Comparison of ENCODE assay signal across 10 mouse cellular contexts in the genomic region with DNA sequence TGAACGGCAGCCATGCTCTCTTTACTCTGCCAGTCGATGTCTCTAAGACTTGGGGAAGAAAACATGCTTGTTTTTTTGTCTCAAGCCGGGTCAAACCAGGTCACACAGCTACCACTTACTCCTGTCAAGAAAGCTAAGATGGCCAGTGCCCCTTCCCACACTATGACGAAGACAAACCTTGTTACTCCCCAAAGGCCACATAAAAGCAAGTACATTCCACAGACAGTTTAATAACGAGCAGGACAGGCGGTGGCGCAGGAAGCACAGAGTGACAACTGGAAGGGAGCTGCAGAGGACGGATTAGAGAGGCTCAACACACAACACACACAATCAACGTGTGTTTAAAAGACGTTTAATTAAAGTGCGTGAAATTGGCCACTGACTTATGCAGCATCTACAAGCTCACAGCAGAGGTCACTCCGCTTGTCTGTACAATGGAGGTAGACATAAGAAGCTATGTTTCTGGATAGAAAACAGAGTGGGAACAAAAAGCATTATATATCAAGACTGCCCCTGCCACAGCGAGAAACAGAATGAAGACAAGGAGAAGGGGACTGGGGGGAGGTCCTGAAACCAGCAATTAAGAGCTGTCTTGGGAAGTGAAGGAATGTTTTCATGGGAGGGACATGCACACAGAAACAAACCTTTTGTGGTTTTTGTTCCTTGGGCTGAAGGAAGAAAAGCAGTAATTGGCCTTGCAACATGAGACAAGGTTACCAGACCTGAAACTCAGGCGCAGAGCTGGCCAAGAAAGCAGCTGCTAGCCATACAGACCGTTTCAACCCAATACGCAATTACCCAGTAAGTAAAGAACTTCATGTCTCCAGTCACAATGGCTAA.
A peak's percentile ranks its signal among the peaks of the same experiment; 100 is the strongest.
DNase-seq lines count a peak whose midpoint lies in the region; ATAC-seq and TF ChIP-seq lines count a peak whose summit lies in the region.
"Had no signal": no experiment of that assay in that cellular context is flagged by ENCODE, and none has a peak within 500 bp of the region (broad histone marks: within the 10 kb centered on the region; RNA-seq: fewer than 3 reads in every experiment).

No protein-coding gene starts in this region.

- no peak overlapping the region for H3K27ac ChIP-seq in embryonic facial prominence, embryonic 15.5 days (replicated peaks)
- peak overlapping the region; percentile 68 for H3K27ac ChIP-seq in kidney, embryonic 16.5 days (ENCODE audit: low read length)
- no peak overlapping the region; the same call in 1 of the 2 replicates for H3K27ac ChIP-seq in midbrain, postnatal 0 days (ENCODE audit: low read depth, low read length)
- H3K27ac ChIP-seq in liver, postnatal 0 days (ENCODE audit: low read depth) = no peak overlapping the region
- H3K27ac ChIP-seq: heart, embryonic 10.5 days; macrophage had no signal

- peak; percentile 11 to 26 for DNase-seq in layer of hippocampus, postnatal 10 days (ENCODE audit: low spot score in 2 of 2)
- DNase-seq in layer of hippocampus, postnatal 36 days = no peak
- DNase-seq in midbrain, postnatal 0 days (ENCODE audit: low spot score) = peak; percentile 48
- DNase-seq in spleen, postnatal 4 days (ENCODE audit: low spot score in 2 of 2) = no peak
- DNase-seq in liver, postnatal 0 days = no peak

- peak; percentile 28 for TF ChIP-seq CTCF in midbrain, postnatal 0 days (IDR thresholded peaks at IDR 0.05)
- TF ChIP-seq CTCF in liver, postnatal 0 days (IDR thresholded peaks at IDR 0.05; ENCODE audit: low read depth) = no peak

- no peak overlapping the region for H3K9ac ChIP-seq in embryonic facial prominence, embryonic 15.5 days
- H3K9ac ChIP-seq in kidney, embryonic 16.5 days (replicated peaks; ENCODE audit: low read length) = no peak overlapping the region
- no peak overlapping the region for H3K9ac ChIP-seq in midbrain, postnatal 0 days (replicated peaks; ENCODE audit: low read length, poor library complexity, severe bottlenecking)
- no peak overlapping the region for H3K9ac ChIP-seq in liver, postnatal 0 days (replicated peaks)

- no peaks in the 10 kb centered on the region for H3K27me3 ChIP-seq in embryonic facial prominence, embryonic 15.5 days
- H3K27me3 ChIP-seq in kidney, embryonic 16.5 days (ENCODE audit: insufficient read depth, low read length) = no peaks in the 10 kb centered on the region
- H3K27me3 ChIP-seq in midbrain, postnatal 0 days (ENCODE audit: insufficient read depth, low read length) = no peaks in the 10 kb centered on the region
- no peaks in the 10 kb centered on the region for H3K27me3 ChIP-seq in liver, postnatal 0 days (ENCODE audit: insufficient read depth, low read length)

- no peak for TF ChIP-seq EP300 in liver, postnatal 0 days (IDR thresholded peaks at IDR 0.05; ENCODE audit: low read depth)

- H3K4me1 ChIP-seq in embryonic facial prominence, embryonic 15.5 days = no peaks in the 10 kb centered on the region
- H3K4me1 ChIP-seq in kidney, embryonic 16.5 days (ENCODE audit: insufficient read depth, low read length) = peaks cover 11% of the 10 kb centered on the region
- H3K4me1 ChIP-seq in midbrain, postnatal 0 days (ENCODE audit: insufficient read depth, low read length) = 0 out of 2 replicates have a peak, but pooled peaks cover 3% of the 10 kb centered on the region
- no peaks in the 10 kb centered on the region for H3K4me1 ChIP-seq in liver, postnatal 0 days (ENCODE audit: insufficient read depth)
- H3K4me1 ChIP-seq: heart, embryonic 10.5 days had no signal

- H3K4me3 ChIP-seq in embryonic facial prominence, embryonic 15.5 days (replicated peaks) = no peak overlapping the region
- no peak overlapping the region for H3K4me3 ChIP-seq in kidney, embryonic 16.5 days (ENCODE audit: low read length)
- no peak overlapping the region for H3K4me3 ChIP-seq in midbrain, postnatal 0 days (ENCODE audit: low read depth, low read length)
- no peak overlapping the region for H3K4me3 ChIP-seq in liver, postnatal 0 days (ENCODE audit: low read depth, low read length)
- H3K4me3 ChIP-seq: heart, embryonic 10.5 days had no signal

- no peaks in the 10 kb centered on the region for H3K9me3 ChIP-seq in embryonic facial prominence, embryonic 15.5 days (replicated peaks)
- H3K9me3 ChIP-seq in kidney, embryonic 16.5 days (ENCODE audit: low read length) = no peaks in the 10 kb centered on the region
- H3K9me3 ChIP-seq in midbrain, postnatal 0 days (ENCODE audit: low read length) = no peaks in the 10 kb centered on the region
- no peaks in the 10 kb centered on the region for H3K9me3 ChIP-seq in liver, postnatal 0 days (ENCODE audit: low read length)
- H3K9me3 ChIP-seq: heart, embryonic 10.5 days had no signal

- 32% methylated on average over 16 of the region's 16 CpGs for WGBS in embryonic facial prominence, embryonic 15.5 days
- 32% methylated on average over 16 of the region's 16 CpGs for WGBS in kidney, embryonic 16.5 days
- 30% methylated on average over 16 of the region's 16 CpGs for WGBS in midbrain, postnatal 0 days
- WGBS in liver, postnatal 0 days (ENCODE audit: insufficient replicate concordance) = 76% methylated on average over 16 of the region's 16 CpGs

- peak; percentile 43; the same call in 1 of the 2 replicates for ATAC-seq in embryonic facial prominence, embryonic 15.5 days (ENCODE audit: insufficient number of reproducible peaks, low FRiP score, low TSS enrichment, low read depth)
- ATAC-seq in kidney, embryonic 16.5 days (ENCODE audit: low FRiP score, low TSS enrichment) = peak; percentile 42
- ATAC-seq in midbrain, postnatal 0 days (ENCODE audit: low FRiP score) = no peak; the same call in 1 of the 2 replicates
- no peak for ATAC-seq in CD4-positive, CD25-positive, alpha-beta regulatory T cell, adult 4 months
- ATAC-seq in liver, postnatal 0 days = no peak

- no peak overlapping the region for H3K4me2 ChIP-seq in embryonic facial prominence, embryonic 15.5 days (replicated peaks)
- H3K4me2 ChIP-seq in kidney, embryonic 16.5 days (replicated peaks; ENCODE audit: low read depth, low read length) = no peak overlapping the region
- no peak overlapping the region for H3K4me2 ChIP-seq in midbrain, postnatal 0 days (ENCODE audit: low read depth, low read length, poor library complexity, severe bottlenecking)
- H3K4me2 ChIP-seq in liver, postnatal 0 days (ENCODE audit: low read depth, low read length) = no peak overlapping the region

- H3K36me3 ChIP-seq in embryonic facial prominence, embryonic 15.5 days = no peaks in the 10 kb centered on the region
- no peaks in the 10 kb centered on the region for H3K36me3 ChIP-seq in kidney, embryonic 16.5 days (ENCODE audit: insufficient read depth, low read length)
- H3K36me3 ChIP-seq in midbrain, postnatal 0 days (ENCODE audit: insufficient read depth, low read length) = no peaks in the 10 kb centered on the region
- H3K36me3 ChIP-seq in liver, postnatal 0 days (replicated peaks; ENCODE audit: insufficient read depth, low read length) = no peaks in the 10 kb centered on the region
- H3K36me3 ChIP-seq: heart, embryonic 10.5 days had no signal

Comparison
In these comparisons a context has a peak if more than half of its experiments do, and no peak if none do; other contexts are left out.
1. DNase-seq: peak in layer of hippocampus, postnatal 10 days (2 of 2) and midbrain, postnatal 0 days (single experiment); none in layer of hippocampus, postnatal 36 days (0 of 2), spleen, postnatal 4 days (0 of 2) and liver, postnatal 0 days (single experiment).
2. ATAC-seq: peak in embryonic facial prominence, embryonic 15.5 days (single experiment) and kidney, embryonic 16.5 days (single experiment); none in midbrain, postnatal 0 days (single experiment), CD4-positive, CD25-positive, alpha-beta regulatory T cell, adult 4 months (single experiment) and liver, postnatal 0 days (single experiment).